Mouse (Mus musculus) cerebral cortex, adult 2 months (tissue): ENCODE measurements around the gene Gm4631.

Experiments used
- WGBS: fragments of 180-500 bp; shearing (Covaris S2); methylation state at CpG from one replicate; pipeline ENCODE4 v1.1.7; 2018; 5-methylcytosine and 5-hydroxymethylcytosine counted together

Gene Gm4631

GRCm38 (mm10) chr2:175338097-175338496 is at the start of gene Gm4631:
Gene Gm4631, minus strand, starts transcription at chr2:175338197.
- WGBS, result no CpG with 5 or more reads among the region's 8 CpGs

GRCm38 (mm10) chr2:175372136-175372535 is 34.1 kb upstream of the Gm4631 start, which contains the start of gene Zfp968:
Gene Zfp968, plus strand, starts transcription at chr2:175372436.
- WGBS, result no CpG with 5 or more reads among the region's 6 CpGs

GRCm38 (mm10) chr2:175274825-175275224 is 63.2 kb downstream of the Gm4631 start, which contains the start of gene Gm14440:
Gene Gm14440, plus strand, starts transcription at chr2:175275125.
- WGBS, result no CpG with 5 or more reads among the region's 6 CpGs
